Mouse (Mus musculus) layer of hippocampus, postnatal 10 days (tissue): ENCODE measurements at regions not wholly inside any gene's neighbourhood (a gene's known extent, or its start where the extent isn't known, plus 50 kb on each side); places are given as distances from the start of the nearest gene placed in this dataset.
"Not testable (repeated sequence)": the region's sequence is repeated elsewhere in the genome, so short reads cannot be mapped to it uniquely, and the experiment has no call there.

Experiments used
- DNase-seq, 2 experiments: peaks; one replicate each; pipeline ENCODE4 v3.0.0; 2021; ENCODE audit warnings: low spot score in 2 of 2

DNA sequence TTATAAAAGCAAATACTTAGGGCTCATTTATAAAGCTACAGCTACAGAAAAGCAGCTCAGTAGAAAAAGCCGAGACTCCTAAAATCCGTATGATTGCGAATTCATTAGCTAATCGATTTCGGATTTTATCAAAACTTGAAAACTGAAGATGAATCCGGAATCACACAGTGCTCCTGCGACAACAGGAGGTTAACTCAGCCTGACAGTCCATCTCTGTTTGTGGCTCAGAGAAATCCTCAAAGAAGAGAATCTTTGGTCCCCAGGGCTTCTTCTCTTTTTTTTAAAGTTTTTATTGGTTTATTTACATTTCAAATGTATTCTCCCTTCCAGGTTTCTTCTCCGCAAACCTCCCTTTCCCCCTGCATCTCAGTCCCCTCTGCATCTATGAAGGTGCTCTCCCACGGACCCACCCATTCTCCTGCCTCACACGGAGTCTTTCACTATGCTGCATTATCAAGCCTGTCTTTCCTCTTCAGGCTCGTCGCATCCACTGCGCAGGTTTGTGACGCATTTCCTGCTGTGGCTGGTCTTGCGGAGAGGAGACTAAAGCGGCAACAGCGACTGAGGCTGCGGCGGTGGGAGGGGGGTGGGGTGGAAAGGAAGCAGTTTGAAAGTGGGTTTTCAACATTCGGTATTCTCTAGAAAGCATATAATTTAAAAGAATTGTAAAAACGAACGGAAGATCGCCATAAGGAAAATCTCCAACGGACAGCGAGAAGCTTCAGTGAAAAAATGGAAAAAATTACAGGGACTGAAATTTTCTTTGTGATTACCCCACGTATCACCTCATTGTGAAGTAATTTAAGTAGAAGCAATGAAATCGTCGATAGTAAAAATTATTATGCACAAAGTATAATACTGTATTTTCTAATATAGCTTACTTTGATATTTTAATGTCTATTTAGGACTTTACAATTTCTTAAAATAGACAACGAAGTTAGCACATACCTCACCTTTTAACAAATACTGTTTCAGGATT is 482.5 kb upstream of the Snrpn start:
- DNase-seq = peak; percentile 20 to 42

DNA sequence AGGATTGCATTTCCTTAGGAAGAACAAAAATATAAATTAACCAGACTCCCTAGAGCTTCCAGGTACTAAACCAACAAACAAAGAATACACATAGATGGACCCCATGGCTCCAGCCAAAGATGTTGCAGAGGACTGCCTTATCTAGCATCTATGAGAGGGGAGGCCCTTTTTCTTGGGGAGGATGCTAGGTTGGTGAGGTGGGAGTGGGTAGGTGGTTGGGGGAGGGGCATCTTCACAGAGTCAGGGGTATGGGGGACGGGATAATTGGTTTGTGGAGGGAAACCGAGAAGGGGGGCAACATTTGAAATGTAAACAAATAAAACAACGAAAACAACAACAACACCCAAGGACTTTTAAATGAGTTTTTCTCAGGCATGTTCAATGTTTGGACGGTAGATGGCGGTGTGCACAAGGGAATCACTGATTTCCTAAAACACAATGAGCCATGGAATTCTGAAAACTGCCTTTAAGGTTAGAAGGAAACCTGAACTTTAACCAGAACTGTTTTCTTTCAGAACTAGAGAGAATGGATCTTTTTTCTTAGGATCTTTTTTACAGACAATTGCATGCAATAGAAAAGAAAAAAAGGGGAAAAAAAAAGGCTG is 477.2 kb upstream of the Snrpn start:
- not testable (repeated sequence) for DNase-seq
